Mouse (Mus musculus) Muller cell, postnatal 12 days (primary cell): ENCODE measurements around the gene Myocd.

ENCODE experiments used
- DNase-seq: peaks from one replicate; pipeline ENCODE4 v3.0.0-alpha.2; 2015; ENCODE audit errors: inconsistent ontology term

Myocd gene

GRCm38 (mm10) chr11:65269851-65270473 lies at the start of gene Myocd:
Gene Myocd (minus strand): TSS chr11:65269989.
- peak; percentile 75 for DNase-seq

GRCm38 (mm10) chr11:65303824-65304223 lies 34.0 kb upstream of the Myocd start:
- no peak for DNase-seq

DNA sequence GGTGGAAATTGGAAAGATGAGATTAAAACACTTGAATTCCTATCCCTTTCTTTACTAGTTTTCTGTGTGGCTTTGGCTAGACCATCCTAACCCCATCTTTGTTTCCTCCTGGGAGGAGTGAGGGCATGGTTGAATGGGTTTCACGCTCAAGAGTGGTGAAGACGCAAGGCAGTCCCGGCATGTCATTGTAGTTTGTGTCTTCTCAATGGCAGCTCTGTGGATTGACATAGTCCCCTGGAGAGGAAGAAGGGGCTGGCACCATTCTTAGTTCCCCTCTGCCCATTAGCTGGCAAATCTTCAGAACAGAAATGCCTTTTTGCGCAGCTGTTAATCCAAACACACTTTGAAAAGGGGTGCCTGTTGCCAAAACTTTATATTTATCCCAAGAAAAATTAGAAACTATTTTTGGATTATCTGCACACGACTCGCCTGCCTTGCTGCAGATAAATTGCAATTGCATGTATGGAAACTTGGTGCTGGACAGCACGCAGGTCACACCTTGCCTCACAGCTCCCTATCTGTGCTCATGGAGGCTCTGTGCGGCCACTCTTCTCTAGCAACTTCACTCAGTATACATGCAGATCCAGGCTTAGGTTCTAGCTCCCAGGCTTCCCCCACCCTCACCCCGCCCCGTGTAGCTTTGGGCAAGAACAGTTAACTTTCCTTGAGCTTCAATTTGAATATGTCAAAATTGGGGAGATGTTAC lies 24.5 kb upstream of the Myocd start:
- no peak for DNase-seq

GRCm38 (mm10) chr11:65292994-65293393 lies 23.2 kb upstream of the Myocd start:
- DNase-seq = peak; percentile 19

DNA sequence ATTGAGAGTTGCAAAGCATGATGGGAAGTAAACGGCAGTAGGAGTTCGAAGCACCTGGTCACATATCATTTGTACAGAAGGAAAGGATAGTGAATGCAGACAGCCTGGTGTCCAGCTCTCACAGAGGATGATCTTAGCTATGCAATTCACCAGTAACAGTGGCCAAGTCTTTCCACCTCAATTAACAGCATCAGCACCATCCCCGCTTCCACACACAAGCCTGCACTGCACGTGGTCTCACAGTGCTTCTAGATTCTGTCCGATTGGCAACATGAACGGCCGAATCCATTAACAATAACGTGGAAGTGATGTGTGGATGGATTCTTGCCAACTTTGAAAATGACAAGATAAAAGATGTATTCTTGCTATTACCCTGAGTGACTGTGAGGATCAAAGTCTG lies 17.9 kb upstream of the Myocd start:
- peak; percentile 49 for DNase-seq

DNA sequence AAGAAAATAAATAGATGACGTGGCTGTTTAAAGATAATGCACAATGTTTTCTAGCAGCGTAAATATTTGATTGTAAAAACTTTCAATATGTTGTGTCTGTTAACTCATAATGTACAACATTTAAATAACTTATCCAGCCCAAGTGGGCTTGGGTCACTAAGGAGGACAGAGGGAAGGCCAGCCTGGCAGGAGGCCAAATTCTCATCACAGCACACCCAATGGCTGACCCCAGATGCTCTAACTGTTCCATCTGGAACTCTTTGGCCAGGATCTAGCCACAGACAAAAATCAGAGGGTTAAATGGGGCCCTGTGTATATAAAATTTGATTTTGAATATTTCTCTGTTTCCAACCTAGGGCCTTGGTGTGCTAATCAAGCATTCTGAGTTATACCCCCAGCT lies 16.4 kb upstream of the Myocd start:
- no peak for DNase-seq

- DNase-seq = peak; percentile 40
Observed at GRCm38 (mm10) chr11:65275441-65275840, 5.7 kb upstream of the Myocd start.

DNA sequence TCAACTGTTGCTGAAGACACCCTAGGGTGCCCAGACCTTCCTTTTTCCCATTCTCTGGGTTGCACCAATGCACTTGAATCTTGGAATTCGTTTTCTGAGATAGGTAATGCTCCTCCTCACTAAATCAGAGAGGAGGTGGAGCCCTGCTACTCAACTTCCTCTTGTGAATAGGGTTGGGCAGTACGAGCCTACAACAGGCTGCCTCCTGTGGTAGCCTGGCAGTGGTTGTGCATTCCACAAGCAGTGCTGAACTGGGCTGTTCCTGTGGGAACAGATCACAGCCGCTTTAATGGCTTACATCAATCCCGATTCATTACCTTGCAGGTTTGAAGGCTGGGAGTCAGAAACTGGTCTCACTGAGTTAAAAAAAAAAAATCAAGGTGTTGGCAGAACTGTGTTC lies 1.2 kb upstream of the Myocd start:
- DNase-seq = peak; percentile 24

- peak; percentile 62 for DNase-seq
Observed at GRCm38 (mm10) chr11:65268310-65268709, 1.5 kb downstream of the Myocd start.

GRCm38 (mm10) chr11:65263466-65263865 lies 6.3 kb downstream of the Myocd start:
- no peak for DNase-seq

DNA sequence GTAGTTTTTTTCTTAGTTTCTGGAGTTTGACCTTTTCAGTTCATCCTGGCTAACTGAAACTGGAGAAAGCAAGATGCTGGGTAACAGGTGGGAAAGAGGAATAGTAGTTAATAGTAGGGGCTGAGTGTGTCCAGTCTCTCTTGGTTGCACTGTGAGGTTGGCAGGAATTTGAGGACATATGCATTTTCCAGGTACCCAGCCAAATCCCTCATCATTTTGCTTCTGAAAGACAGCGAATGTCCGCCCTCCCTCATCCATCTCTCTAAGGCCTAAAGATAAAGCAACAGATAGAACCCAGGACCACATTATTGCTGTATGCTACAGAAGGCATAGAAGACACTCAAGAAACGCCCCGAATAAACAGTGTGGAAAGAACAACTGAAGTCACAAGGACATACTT lies 10.8 kb downstream of the Myocd start:
- DNase-seq = no peak

DNA sequence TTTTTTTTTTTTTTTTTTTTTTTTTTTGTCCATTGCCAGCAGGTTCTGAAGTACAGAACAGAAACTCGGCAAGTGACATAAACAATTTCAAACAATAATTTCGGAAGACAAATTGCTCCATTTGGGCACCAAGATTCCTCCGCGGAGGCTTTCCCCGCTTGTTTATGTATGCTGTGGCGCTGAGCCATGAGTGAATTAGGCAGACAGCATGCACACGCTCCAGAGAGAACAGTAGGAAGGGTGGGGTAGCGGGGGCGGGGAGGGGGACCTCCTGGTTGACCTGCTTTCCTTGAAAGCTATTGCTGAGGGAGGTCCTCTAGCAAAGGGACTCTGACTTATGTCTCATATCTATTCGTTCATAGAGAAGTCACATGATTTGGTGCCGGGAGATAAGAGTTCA lies 13.6 kb downstream of the Myocd start:
- peak; percentile 10 for DNase-seq

DNA sequence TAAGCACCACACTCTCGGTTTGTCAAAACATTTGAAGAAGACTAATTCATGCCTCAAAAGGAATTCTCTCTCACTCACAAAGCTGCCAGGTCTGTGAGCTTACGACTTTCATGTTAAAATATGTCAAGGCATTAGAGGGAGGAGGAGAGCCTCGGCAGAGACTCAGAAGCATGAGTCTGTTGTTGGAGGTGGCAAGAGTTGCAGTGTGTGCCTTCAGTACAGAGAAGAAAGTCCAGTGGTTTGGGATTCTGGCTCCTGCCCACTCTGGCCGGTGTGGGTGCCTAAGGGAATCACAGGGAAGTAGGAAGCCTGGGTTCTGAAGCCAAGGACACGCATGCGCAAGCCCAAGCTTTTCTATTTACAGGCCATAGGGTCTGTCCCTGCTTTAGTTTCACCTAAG lies 14.2 kb downstream of the Myocd start:
- DNase-seq = no peak

- no peak for DNase-seq
Observed at GRCm38 (mm10) chr11:65250366-65250765, 19.4 kb downstream of the Myocd start.

DNA sequence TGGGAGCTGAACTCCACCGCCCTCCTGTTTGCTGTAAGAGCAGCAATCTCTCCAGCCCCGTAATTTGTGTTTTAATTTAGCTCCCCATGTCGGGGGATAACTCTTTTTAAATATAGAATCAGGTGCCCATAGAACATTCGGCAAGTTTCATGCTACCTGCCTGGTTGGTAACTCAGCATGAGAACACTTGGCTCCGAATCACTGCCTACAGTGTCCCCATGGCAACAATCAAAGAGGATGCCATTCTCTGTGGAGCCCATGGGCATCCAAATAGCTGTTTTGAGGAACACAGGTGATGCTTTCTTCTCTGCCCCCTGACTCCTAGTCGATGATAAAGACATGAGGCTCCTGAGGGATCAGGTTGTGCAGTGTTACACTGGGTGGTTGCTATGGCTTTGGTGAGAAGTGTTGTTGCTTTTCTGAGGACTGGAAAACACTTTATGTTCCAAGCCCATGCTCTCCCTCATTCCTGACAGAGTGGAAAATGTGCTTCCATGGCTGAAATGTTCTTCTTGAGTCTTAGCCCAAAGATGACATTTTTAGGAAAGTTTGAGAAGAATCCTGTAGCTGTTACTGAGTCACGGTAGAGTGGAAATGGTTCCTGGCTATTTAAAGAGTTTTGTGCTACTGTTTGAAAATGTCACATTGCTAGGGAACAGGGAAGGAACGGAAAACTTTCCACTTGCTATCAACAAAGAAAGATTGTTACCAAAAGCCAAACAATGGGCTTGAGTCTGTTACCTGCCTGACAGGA lies 23.3 kb downstream of the Myocd start:
- no peak for DNase-seq

DNA sequence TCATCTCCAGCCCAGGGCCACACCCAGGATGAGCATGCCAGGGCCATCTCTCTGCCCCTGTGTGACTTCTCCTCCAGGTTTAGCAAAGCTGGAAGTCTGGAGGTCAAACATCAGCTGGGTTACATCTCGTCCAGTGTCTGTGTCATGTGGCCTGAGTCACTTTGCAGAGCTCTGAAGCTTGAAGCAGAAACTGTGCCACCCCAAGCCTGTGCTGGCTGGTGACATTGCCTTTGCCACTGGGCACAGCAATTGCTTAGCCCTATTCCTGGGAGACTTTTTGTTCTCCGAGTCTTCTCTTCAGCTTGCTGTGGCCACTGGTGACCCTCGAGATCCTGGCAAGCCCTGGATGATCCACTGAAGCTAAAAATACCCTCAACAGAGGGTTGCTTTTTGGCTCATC lies 26.2 kb downstream of the Myocd start:
- DNase-seq = no peak

GRCm38 (mm10) chr11:65240521-65240920 lies 29.3 kb downstream of the Myocd start:
- DNase-seq = no peak

GRCm38 (mm10) chr11:65237896-65238295 lies 31.9 kb downstream of the Myocd start:
- DNase-seq = no peak

- no peak for DNase-seq
Observed at GRCm38 (mm10) chr11:65236907-65237306, 32.9 kb downstream of the Myocd start.

GRCm38 (mm10) chr11:65235374-65235773 lies 34.4 kb downstream of the Myocd start:
- DNase-seq = no peak

DNA sequence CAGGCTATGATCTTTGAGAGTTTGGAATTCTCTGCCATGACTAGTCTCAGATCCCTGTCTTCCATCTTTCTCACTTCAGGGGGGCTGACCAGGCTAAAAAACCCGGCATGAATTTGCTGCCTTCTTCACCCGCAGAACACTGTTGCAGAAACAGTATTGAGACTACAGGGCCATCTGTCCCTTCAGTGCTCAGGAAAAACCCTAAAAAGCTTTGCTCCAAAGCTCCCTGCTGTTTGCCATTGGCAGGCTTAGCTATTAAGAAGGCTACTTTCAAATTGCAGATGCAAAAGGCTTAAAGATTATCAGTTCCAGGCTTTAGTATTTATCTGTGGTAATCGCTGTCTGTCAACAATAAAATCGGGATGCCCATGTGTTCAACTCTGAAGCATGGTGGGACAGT lies 38.0 kb downstream of the Myocd start:
- no peak for DNase-seq

- no peak for DNase-seq
Observed at GRCm38 (mm10) chr11:65226766-65227165, 43.0 kb downstream of the Myocd start.
